9 mouse cellular contexts compared by ENCODE assay signal in genomic region chr12:84191190-84191589, GRCm38 (mm10). TPM values are rescaled to one million over a fixed set of nuclear protein-coding genes. Genes with fewer than 3 reads are reported as not detected.
DNase-seq lines count a peak whose midpoint lies in the region; ATAC-seq and TF ChIP-seq lines count a peak whose summit lies in the region.
"Had no signal": no experiment of that assay in that cellular context is flagged by ENCODE, and none has a peak within 500 bp of the region (broad histone marks: within the 10 kb centered on the region; RNA-seq: fewer than 3 reads in every experiment).

No protein-coding gene starts in this region.

- whole genome bisulfite sequencing in forebrain, embryonic 15.5 days = 49% methylated on average over 7 of the region's 7 CpGs
- 34% methylated on average over 7 of the region's 7 CpGs for WGBS in liver, embryonic 16.5 days (ENCODE audit: insufficient replicate concordance)

- peaks cover 68% of the 10 kb centered on the region for H3K4me1 ChIP-seq in forebrain, embryonic 15.5 days
- peaks cover 70% of the 10 kb centered on the region for H3K4me1 ChIP-seq in liver, embryonic 16.5 days (ENCODE audit: control insufficient read depth, low read depth, low read length)

- TF ChIP-seq CTCF in gastrocnemius, adult 2 months (IDR thresholded peaks at IDR 0.05) = no peak

- DNase-seq in gastrocnemius, adult 2 months = no peak
- no peak for DNase-seq in gastrocnemius, postnatal 25 days
- DNase-seq in A20 (ENCODE audit: low read depth, low spot score) = peak; percentile 16
- DNase-seq in MN1 (ENCODE audit: low spot score) = no peak
- DNase-seq in left cerebral cortex, adult 9 months (ENCODE audit: low spot score in 2 of 2) = no peak
- DNase-seq in urinary bladder, postnatal 36 days (ENCODE audit: low spot score in 2 of 2) = no peak
- DNase-seq: lung, postnatal 14 days had no signal

- H3K9me3 ChIP-seq in forebrain, embryonic 15.5 days = no peaks in the 10 kb centered on the region
- H3K9me3 ChIP-seq in liver, embryonic 16.5 days (replicated peaks; ENCODE audit: control insufficient read depth, low read length) = no peaks in the 10 kb centered on the region

- 0 out of 2 replicates have a peak overlapping the region, but pooled peaks have one; percentile 0 for H3K9ac ChIP-seq in forebrain, embryonic 15.5 days (replicated peaks)
- peak overlapping the region; percentile 97 for H3K9ac ChIP-seq in liver, embryonic 16.5 days (ENCODE audit: low read depth, low read length)

- H3K4me3 ChIP-seq in gastrocnemius, adult 2 months = peak overlapping the region; percentile 96
- H3K4me3 ChIP-seq in forebrain, embryonic 15.5 days = peak overlapping the region; percentile 3; the same call in 1 of the 2 replicates
- H3K4me3 ChIP-seq in liver, embryonic 16.5 days (ENCODE audit: low read depth, low read length) = peak overlapping the region; percentile 76

- intact Hi-C loops in gastrocnemius, adult 2 months (cut with DNase I) = no loop called here

- no peaks in the 10 kb centered on the region for H3K27me3 ChIP-seq in forebrain, embryonic 15.5 days
- no peaks in the 10 kb centered on the region for H3K27me3 ChIP-seq in liver, embryonic 16.5 days (ENCODE audit: control insufficient read depth, insufficient read depth, low read depth, low read length)

- ATAC-seq in forebrain, embryonic 15.5 days (replicated peaks) = no peak
- ATAC-seq in liver, embryonic 16.5 days (ENCODE audit: low read depth) = no peak

- H3K4me2 ChIP-seq in forebrain, embryonic 15.5 days (replicated peaks) = peak overlapping the region; percentile 95
- H3K4me2 ChIP-seq in liver, embryonic 16.5 days (ENCODE audit: low read depth, low read length) = peak overlapping the region; percentile 86

- H3K36me3 ChIP-seq in forebrain, embryonic 15.5 days = no peaks in the 10 kb centered on the region
- peaks cover 12% of the 10 kb centered on the region for H3K36me3 ChIP-seq in liver, embryonic 16.5 days (ENCODE audit: control insufficient read depth, insufficient read depth)

- H3K27ac ChIP-seq in gastrocnemius, adult 2 months = peak overlapping the region; percentile 97; the same call in 1 of the 2 replicates
- no peak overlapping the region for H3K27ac ChIP-seq in forebrain, embryonic 15.5 days (replicated peaks)
- H3K27ac ChIP-seq in liver, embryonic 16.5 days (ENCODE audit: low read length) = peak overlapping the region; percentile 98

RNA-seq across cellular contexts. Expression of gene Elmsan1, which starts 27.5 kb away (rescaled TPM):
- total RNA-seq in gastrocnemius, adult 2 months (2021) = 10 to 100 TPM; 10.2 to 11.9 TPM
- 1 to 10 TPM; 8.0 to 9.9 TPM for total RNA-seq in gastrocnemius, postnatal 25 days (2021)
- 4.3 and 5.0 TPM in 2 replicates for polyA plus RNA-seq in forebrain, embryonic 15.5 days (2015; fragmentation: Nextera tagmentation; extraction: Ambion mirVana)
- polyA plus RNA-seq in liver, embryonic 16.5 days (2015; fragmentation: Nextera tagmentation; extraction: Ambion mirVana) = 6.9 and 7.8 TPM in 2 replicates

RNA-seq across cellular contexts. Expression of gene Pnma1, which starts 42.9 kb away (rescaled TPM):
- under 1 TPM; 0.10 to 0.17 TPM for total RNA-seq in gastrocnemius, adult 2 months (2021)
- under 1 TPM; 0.10 to 0.24 TPM for total RNA-seq in gastrocnemius, postnatal 25 days (2021)
- polyA plus RNA-seq in forebrain, embryonic 15.5 days (2015; fragmentation: Nextera tagmentation; extraction: Ambion mirVana) = 6.0 and 6.5 TPM in 2 replicates
- polyA plus RNA-seq in liver, embryonic 16.5 days (2015; fragmentation: Nextera tagmentation; extraction: Ambion mirVana) = 0.12 and 0.14 TPM in 2 replicates

Comparison
In these comparisons a context has a peak if more than half of its experiments do, and no peak if none do; other contexts are left out.
1. H3K4me3 ChIP-seq: peak in every context shown above with its lines; median percentile 96 in gastrocnemius, adult 2 months; 76 in liver, embryonic 16.5 days; 3 in forebrain, embryonic 15.5 days.